Mouse (Mus musculus): ENCODE results near the gene Olfr167. TPM values are rescaled to one million over a fixed set of nuclear protein-coding genes. Genes with fewer than 3 reads are reported as not detected.

Gene Olfr167
- polyA plus RNA-seq (2015; fragmentation: Nextera tagmentation; extraction: Ambion mirVana): not detected in 2 replicates

GRCm38 (mm10) chr16:19522166-19522565 is at the start of gene Olfr167:
Olfr167 (minus strand) TSS chr16:19522266.

GRCm38 (mm10) chr16:19571709-19572108 is 49.6 kb upstream of the Olfr167 start, which contains the start of gene Olfr169:
Olfr169 (minus strand) TSS chr16:19571809.

GRCm38 (mm10) chr16:19535455-19535854 is 13.4 kb upstream of the Olfr167 start, which contains the start of gene Olfr168:
Olfr168 (minus strand) TSS chr16:19535555.

GRCm38 (mm10) chr16:19483394-19483793 is 38.7 kb downstream of the Olfr167 start, which contains the start of gene Olfr166:
Olfr166 (plus strand) TSS chr16:19483694.

Other genes starting within 250 kb of the Olfr167 start
- 0.17 and 0.27 TPM in 2 replicates for gene Olfr164, start 208.2 kb downstream of the Olfr167 start, polyA plus RNA-seq (2015; fragmentation: Nextera tagmentation; extraction: Ambion mirVana)
- not detected in 2 replicates for gene Olfr165, start 99.1 kb downstream of the Olfr167 start, polyA plus RNA-seq (2015; fragmentation: Nextera tagmentation; extraction: Ambion mirVana)
- not detected in 2 replicates for gene Olfr166, start 38.6 kb downstream of the Olfr167 start, polyA plus RNA-seq (2015; fragmentation: Nextera tagmentation; extraction: Ambion mirVana)
- gene Olfr168, start 13.3 kb upstream of the Olfr167 start, polyA plus RNA-seq (2015; fragmentation: Nextera tagmentation; extraction: Ambion mirVana): not detected in 2 replicates
- gene Olfr169, start 49.5 kb upstream of the Olfr167 start, polyA plus RNA-seq (2015; fragmentation: Nextera tagmentation; extraction: Ambion mirVana): not detected in 2 replicates
- not detected in 2 replicates for gene Olfr170, start 89.6 kb upstream of the Olfr167 start, polyA plus RNA-seq (2015; fragmentation: Nextera tagmentation; extraction: Ambion mirVana)
- gene Olfr171, start 107.7 kb upstream of the Olfr167 start, polyA plus RNA-seq (2015; fragmentation: Nextera tagmentation; extraction: Ambion mirVana): not detected in 2 replicates
- 0.04 TPM in 1 of 2 replicates, not detected in the other for gene Lamp3, start 184.1 kb upstream of the Olfr167 start, polyA plus RNA-seq (2015; fragmentation: Nextera tagmentation; extraction: Ambion mirVana)
- 2.7 and 3.6 TPM in 2 replicates for gene B3gnt5, start 237.9 kb upstream of the Olfr167 start, polyA plus RNA-seq (2015; fragmentation: Nextera tagmentation; extraction: Ambion mirVana)

Data from spleen, postnatal 0 days (tissue).